Mouse (Mus musculus) heart, embryonic 13.5 days (tissue): ENCODE data around the gene Ccdc97. TPM values are rescaled to one million over a fixed set of nuclear protein-coding genes. Genes with fewer than 3 reads are reported as not detected.

Experiments
- polyA plus RNA-seq: library from polyadenylated mRNA; unstranded; fragments of >200 nt; fragmentation: Nextera tagmentation; extraction: Ambion mirVana; gene quantifications from 2 replicates; pipeline ENCODE4 v1.2.1, GENCODE M21; 2015

The Ccdc97 gene
- polyA plus RNA-seq, 1 experiment from 2014 or later: 22.1 TPM

Other genes starting within 250 kb of the Ccdc97 start
- gene Ceacam1, start 241.5 kb downstream of the Ccdc97 start, polyA plus RNA-seq: 2.6 and 2.9 TPM in 2 replicates
- 0.05 TPM in 1 of 2 replicates, not detected in the other for gene Ceacam2, start 179.2 kb downstream of the Ccdc97 start, polyA plus RNA-seq
- not detected in 2 replicates for gene Erich4, start 103.2 kb downstream of the Ccdc97 start, polyA plus RNA-seq
- 49.5 and 57.7 TPM in 2 replicates for gene Dmac2, start 99.7 kb downstream of the Ccdc97 start, polyA plus RNA-seq
- 5.7 and 5.8 TPM in 2 replicates for gene B3gnt8, start 92.4 kb downstream of the Ccdc97 start, polyA plus RNA-seq
- 56.3 and 56.9 TPM in 2 replicates for gene Bckdha, start 60.1 kb downstream of the Ccdc97 start, polyA plus RNA-seq
- gene Exosc5, start 59.9 kb downstream of the Ccdc97 start, polyA plus RNA-seq: 40.4 and 42.1 TPM in 2 replicates
- 1.4 and 1.5 TPM in 2 replicates for gene Tmem91, start 43.9 kb downstream of the Ccdc97 start, polyA plus RNA-seq
- 30.8 and 32.8 TPM in 2 replicates for gene B9d2, start 38.3 kb downstream of the Ccdc97 start, polyA plus RNA-seq
- gene Tgfb1, start 32.1 kb downstream of the Ccdc97 start, polyA plus RNA-seq: 4.3 TPM in 2 replicates
- gene Hnrnpul1, start 35.7 kb upstream of the Ccdc97 start, polyA plus RNA-seq: 38.1 and 38.8 TPM in 2 replicates
- gene Axl, start 69.6 kb upstream of the Ccdc97 start, polyA plus RNA-seq: 47.3 and 48.6 TPM in 2 replicates
- 2.7 and 3.0 TPM in 2 replicates for gene Cyp2s1, start 97.8 kb upstream of the Ccdc97 start, polyA plus RNA-seq
- gene Cyp2b10, start 178.5 kb upstream of the Ccdc97 start, polyA plus RNA-seq: not detected in 2 replicates